Mouse (Mus musculus) left cerebral cortex, postnatal 4 days (tissue): Measurements from ENCODE around the gene Cfap44. TPM values are rescaled to one million over a fixed set of nuclear protein-coding genes. Genes with fewer than 3 reads are reported as not detected.
"Not testable (repeated sequence)": the region's sequence is repeated elsewhere in the genome, so short reads cannot be mapped to it uniquely, and the experiment has no call there.

ENCODE experiments used
- DNase-seq: peaks from one replicate; pipeline ENCODE4 v3.0.0-alpha.2; 2022
- intact Hi-C: fragments of 180-260 bp; cut with DNase I; formaldehyde crosslinking; loops from one replicate; pipeline ENCODE4 v1.15.1; 2025
- total RNA-seq, 2 experiments: library from RNA; stranded (reverse); gene quantifications; 2 replicates each; pipeline ENCODE4 v1.2.3; 2021

Cfap44 gene
- total RNA-seq, 2 experiments from 2014 or later, result 6.9 to 7.3 TPM

DNA sequence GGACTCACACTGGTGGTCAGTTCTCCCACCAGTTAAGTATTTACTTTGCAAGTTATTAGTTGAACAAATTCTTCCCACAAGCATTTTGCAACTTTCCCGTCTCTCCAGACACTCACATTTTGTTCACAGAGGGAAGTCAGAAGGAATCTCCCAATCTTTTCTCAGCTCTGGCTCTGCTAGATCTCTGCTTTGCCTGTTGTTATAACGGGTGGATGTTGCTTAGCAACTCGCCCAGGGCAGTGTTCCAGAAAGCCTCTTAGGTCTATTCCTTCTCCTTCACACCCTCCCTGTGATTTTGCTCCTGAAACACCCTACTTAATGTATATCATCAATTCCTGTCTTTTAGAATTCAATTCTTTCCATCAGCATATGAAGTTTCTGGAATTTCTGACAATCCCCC lies 28.9 kb downstream of the Cfap44 start:
- intact Hi-C loops, result no loop called here
- DNase-seq, result peak; percentile 9

GRCm38 (mm10) chr16:44428456-44428855 lies 33.9 kb downstream of the Cfap44 start:
- intact Hi-C loops, result no loop called here
- DNase-seq, result no peak

DNA sequence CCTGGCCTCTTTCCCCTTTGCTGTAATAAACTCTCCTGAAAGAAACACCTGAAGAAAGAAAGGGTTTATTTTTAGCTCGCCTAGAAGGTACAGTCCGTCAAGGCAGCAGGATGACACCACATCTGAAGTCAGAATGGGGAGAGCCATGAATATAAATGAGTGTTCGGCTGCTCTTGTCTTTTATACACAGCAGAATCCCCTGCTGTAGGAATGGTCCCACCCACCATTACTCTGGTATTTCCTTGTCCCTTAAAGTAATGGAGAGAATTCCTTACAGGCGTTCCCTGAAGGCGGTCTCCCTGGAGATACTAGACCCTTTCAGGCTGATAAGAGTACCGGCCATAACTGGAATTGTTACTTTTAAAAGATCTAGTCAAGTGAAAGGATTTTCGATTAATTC lies 35.4 kb downstream of the Cfap44 start:
- DNase-seq, result no peak
- intact Hi-C loops, result no loop called here

DNA sequence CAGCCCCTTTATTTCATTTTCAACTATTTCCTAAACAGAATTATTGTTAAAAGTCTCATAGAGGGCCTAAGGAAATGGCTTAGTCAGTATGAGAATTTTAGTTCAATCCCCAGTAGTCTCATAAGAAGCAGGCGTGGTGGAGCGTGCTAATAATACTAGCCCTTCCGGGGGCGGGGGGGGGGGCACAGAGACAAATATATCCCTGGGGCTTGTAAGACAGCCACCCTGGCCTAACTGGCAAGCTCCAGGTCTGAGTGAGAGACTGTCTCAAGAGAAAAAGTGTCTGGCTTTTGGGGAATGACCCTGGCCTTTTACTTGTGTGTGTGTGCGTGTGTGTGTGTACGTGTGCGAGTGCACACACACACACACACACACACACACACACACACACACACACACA lies 40.3 kb downstream of the Cfap44 start:
- DNase-seq, result no peak
- intact Hi-C loops, result no loop called here

DNA sequence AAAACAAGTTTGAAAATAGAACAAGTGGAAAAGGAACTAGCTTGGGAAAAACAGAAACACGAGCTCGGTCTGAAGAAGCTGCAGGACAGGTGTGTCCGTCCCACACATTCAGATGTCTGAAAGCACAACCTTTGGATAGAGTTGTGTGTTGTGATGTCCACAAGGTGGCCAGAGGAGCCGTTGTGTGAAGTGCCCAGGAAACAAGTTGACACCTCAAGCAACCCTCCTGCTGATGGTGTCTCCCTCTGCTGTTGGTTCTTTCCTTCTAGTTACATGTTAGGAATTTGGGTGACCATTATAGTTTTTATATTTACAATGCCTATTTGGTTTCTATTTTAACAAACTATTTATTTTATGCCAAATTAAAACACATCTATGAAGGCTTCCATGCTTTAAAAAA lies 40.9 kb downstream of the Cfap44 start:
- no peak for DNase-seq
- intact Hi-C loops, result no loop called here

DNA sequence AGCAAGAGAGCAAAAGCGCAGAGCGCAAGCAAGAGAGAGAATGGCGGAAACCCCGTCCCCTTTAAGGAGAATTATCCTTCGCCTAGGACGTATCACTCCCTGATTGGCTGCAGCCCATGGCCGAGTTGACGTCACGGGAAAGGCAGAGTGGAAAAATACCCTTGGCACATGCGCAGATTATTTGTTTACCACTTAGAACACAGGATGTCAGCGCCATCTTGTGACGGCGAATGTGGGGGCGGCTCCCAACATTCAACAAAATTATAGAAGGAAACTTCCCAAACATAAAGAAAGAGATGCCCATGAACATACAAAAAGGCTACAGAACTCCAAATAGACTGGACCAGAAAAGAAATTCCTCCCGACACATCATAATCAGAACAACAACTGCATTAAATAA lies 47.3 kb downstream of the Cfap44 start:
- intact Hi-C loops, DNase-seq: not testable (repeated sequence)

DNA sequence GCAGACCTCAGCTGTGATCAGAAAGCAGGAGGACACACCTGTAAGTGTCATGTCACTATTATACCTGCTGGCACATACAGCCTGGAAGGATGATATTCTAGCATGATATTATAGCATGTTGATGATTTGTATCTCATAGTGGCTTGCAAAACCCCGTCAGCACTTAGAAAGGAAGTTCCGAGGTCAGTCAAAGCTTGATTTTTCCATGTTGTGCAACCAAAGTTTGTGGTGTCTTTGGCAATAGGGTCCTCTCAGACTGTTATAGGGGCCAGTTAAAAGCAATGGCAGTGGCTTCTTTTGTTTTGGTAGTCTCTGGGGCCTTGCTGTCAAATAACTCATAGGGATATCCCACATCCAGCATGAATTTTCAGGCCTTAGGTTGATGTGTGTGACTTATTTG lies 63.3 kb downstream of the Cfap44 start:
- DNase-seq, result no peak
- intact Hi-C loops, result no loop called here

DNA sequence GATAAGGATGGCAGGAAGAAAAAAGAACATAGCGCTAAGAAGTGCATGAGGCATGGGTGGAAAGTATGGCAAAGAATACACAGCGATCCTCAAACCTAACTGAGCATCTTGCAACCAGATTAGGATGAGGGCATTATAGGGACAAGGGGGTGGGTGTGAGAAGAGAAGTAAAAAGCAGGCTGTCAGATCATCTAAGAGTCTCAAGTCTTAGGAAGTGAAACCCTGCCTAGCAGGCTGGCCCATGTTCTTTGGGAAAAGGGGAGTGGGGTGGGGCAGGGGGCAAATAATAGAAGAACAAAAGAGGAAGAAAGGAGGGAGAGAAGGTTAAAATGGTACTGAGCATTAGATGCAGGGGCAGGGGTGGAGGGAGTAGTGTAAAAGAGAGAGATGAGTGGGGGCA lies 64.2 kb downstream of the Cfap44 start:
- DNase-seq, result no peak
- intact Hi-C loops, result no loop called here

- no peak for DNase-seq
- intact Hi-C loops, result no loop called here
These were observed 66.3 kb downstream of the Cfap44 start for GRCm38 (mm10) chr16:44460922-44461321.

- intact Hi-C loops, result no loop called here
- DNase-seq, result no peak
These were observed 80.7 kb downstream of the Cfap44 start for GRCm38 (mm10) chr16:44475281-44475680.

DNA sequence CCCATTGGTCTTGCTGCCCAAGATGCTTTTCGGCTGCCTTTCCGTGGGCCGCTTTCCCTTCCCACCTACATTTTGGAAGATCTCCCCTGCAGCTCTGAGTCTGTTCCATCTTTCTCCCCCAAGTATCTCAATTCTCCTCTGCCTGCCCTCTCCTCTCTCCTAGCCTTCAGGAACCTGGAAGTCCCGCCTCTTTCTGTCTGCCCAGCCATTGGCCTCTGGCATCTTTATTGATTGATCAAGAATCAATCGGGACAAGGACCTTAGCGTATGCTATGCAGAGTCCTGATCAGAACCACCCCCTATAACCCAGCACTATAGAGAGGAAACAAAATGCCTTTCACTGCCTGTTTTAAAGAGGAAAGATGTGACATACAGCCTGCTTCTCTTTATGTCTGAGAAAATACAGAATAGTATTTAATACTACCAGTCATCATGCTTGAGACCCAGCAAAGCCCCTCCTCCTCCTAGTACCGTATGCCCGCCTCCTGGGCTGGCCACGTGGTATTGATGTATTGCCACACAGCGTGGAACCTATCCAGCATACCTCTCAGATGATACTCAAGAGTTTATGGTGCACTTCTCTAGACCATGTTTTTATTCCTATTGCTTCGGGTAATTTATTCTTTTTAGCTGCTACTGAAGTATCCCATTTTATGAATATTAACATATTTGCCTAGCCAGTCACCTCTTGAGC lies 81.2 kb downstream of the Cfap44 start:
- no peak for DNase-seq
- intact Hi-C loops, result no loop called here

- no peak for DNase-seq
- intact Hi-C loops, result no loop called here
These were observed 84.2 kb downstream of the Cfap44 start for GRCm38 (mm10) chr16:44478767-44479166.

DNA sequence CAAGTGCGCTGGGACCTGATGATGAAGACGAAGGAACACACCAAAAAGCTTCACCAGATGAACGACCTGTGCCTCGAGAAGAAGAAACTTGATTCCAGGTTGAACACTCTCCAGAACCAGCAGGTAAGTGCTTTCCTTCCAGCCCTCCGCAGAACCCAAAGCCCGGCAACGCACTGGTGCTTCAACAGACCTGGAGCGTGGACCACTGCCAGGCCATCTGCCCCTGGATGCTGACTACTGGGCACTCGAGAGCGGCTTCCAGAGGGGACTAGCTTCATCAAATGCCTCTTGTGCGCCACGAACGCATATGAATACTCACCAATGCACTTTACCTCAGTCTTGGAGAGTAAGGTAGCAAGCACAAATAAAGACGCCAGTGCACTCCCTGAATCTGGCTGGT lies 85.3 kb downstream of the Cfap44 start:
- intact Hi-C loops, result loop anchor here (10.0 kb wide), 1 partner anchor 235 kb away; no protein-coding TSS in a partner anchor
- DNase-seq, result peak; percentile 93

DNA sequence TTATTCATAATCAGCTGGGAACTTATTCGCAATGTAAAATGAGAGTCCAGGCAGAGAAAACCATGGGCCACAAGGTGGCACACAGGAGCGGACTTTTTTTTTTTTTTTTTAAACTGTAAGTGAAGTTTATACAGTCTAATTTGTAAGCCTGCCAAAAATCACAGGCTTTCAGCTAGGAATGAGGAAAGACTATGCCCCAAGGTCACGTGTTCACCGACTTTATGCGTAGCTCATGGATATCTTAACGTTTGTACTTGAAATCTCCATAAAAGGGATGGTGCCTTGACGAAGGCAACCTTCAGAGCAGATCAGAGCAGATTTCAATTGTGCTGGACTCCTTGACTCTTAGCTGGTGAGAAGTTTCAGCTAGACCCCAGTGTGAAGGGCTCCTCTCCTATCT lies 86.0 kb downstream of the Cfap44 start:
- no peak for DNase-seq

GRCm38 (mm10) chr16:44481599-44482593 lies 87.3 kb downstream of the Cfap44 start:
- DNase-seq, result no peak
- intact Hi-C loops, result loop anchor here (10.0 kb wide), 1 partner anchor 233 kb away; no protein-coding TSS in a partner anchor

More for the DNA sequence above, 86.0 kb downstream of the Cfap44 start:
- intact Hi-C loops, result loop anchor here (10.0 kb wide), 1 partner anchor 234 kb away; no protein-coding TSS in a partner anchor

DNA sequence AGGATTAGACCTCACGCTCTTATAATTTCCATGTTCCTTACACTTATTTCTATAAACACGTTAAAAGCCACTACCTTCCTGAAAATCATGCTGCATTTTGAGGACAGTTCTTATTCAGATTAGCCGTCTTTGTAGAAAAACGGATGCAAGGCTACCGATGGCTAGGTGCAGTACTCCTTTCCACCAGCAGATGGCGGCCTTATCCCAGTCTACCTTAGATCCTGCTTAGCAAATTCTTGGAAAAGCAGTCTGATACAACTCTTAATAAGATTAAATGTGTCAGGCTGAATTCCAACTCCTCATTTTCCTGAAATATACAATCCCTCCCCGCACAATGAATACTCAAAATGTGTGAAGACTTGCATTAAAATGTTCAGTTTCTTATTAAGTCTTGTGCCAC lies 89.5 kb downstream of the Cfap44 start:
- DNase-seq, result peak; percentile 86
- intact Hi-C loops, result loop anchor here (10.0 kb wide), 1 partner anchor 231 kb away; no protein-coding TSS in a partner anchor

GRCm38 (mm10) chr16:44484831-44485230 lies 90.2 kb downstream of the Cfap44 start:
- no peak for DNase-seq
- intact Hi-C loops, result loop anchor here (10.0 kb wide), 1 partner anchor 230 kb away; no protein-coding TSS in a partner anchor

DNA sequence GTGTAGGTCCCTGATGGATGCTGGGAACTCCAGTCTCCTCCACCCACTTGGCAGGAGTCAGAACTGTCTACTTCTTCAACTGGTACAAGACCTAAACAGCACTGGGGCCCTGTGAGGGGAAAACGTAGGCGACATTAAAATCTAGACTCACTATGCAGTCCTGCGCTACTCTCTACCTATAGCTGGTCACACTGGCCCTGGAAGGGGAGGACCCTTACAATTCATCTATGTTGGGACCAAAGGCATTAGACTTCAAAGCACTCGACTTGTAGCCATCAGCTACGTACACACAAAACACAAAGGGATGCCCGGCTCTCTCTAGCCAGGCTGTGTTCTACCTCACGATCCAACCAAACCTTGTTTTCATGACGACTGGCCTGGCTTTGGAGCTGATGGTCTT lies 91.1 kb downstream of the Cfap44 start:
- DNase-seq, result no peak
- intact Hi-C loops, result loop anchor here (10.0 kb wide), 1 partner anchor 229 kb away; no protein-coding TSS in a partner anchor

- intact Hi-C loops, result loop anchor here (10.0 kb wide), 1 partner anchor 228 kb away; no protein-coding TSS in a partner anchor
- DNase-seq, result no peak
These were observed 92.0 kb downstream of the Cfap44 start for GRCm38 (mm10) chr16:44486612-44487011.

DNA sequence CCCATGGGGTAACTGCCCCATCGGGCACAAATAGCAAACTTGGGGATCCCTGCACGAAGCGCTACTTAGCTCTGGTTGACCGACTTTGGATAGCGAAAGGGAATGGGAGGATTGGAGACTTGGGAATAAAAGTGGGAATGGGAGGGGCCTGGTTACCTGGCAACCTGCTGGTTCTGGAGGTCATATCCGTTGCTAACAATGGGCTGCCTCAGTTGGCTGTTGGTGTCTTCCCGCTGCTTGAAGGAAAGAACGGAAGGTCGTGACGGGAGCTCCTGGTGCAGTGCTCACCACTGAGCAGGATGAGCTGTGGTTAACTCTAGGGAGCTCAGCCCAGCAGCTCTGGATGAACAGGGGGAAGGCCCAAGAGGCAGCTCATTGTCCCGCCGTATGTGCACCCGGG lies 92.6 kb downstream of the Cfap44 start:
- no peak for DNase-seq
- intact Hi-C loops, result loop anchor here (10.0 kb wide), 1 partner anchor 228 kb away; no protein-coding TSS in a partner anchor

DNA sequence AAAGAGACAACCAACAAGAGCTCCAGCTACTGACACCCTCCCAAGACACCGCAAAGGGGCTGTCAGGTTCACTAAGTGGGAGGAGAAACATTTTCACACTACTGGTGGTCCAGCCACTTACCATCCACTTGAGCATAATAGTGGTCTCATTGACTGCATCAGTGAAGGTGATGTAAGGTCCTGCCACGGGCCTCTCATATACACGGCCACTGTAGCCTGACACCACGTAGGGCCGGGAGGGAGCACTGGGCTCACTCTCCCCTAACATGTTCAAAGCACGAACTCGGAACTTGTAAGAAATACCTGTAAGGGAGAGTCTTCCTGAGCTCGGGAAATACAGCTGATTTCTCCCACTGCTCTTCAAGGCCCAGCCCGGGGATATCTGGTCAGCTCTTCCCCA lies 96.5 kb downstream of the Cfap44 start:
- no peak for DNase-seq
- intact Hi-C loops, result loop anchor here (5.0 kb wide), 1 partner anchor 66 kb away; the partner anchor contains the start of gene Boc
